Mouse (Mus musculus): ENCODE data around the gene Rag2. TPM values are rescaled to one million over a fixed set of nuclear protein-coding genes. Genes with fewer than 3 reads are reported as not detected.

Gene Rag2
- polyA plus RNA-seq, 1 experiment from 2014 or later, result 0.07 TPM

DNA sequence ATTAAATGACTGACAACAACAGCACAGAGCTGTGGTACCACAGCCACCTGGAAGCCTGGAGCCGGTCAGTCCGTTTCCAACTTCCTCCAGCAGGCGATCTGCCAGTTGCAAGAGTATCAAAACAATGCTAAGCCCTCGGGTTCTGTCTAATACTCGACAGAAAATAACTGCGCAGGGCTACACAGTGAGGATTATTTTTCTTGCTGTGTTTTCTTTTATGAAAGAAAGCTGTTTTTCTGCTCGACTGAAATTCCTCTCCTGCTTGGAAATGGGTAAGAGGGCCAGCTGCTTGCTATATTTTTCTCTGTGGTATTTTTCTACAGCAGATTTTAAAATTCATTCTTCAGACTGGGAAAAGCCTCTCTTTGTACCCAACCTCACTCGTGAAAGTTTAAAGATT, 23.8 kb upstream of the Rag2 start:
- Histone ChIP-seq H3K4me2 (no peak overlapping the region), H3K36me3 (no peaks in the 10 kb centered on the region), H3K27ac (replicated peaks) (peak overlapping the region; percentile 18; the same call in 1 of the 2 replicates), H3K4me1 (replicated peaks) (peaks cover 38% of the 10 kb centered on the region), H3K4me3 (no peak overlapping the region), H3K9ac (no peak overlapping the region), H3K27me3 (no peaks in the 10 kb centered on the region), H3K9me3 (no peaks in the 10 kb centered on the region)
- 31% methylated on average over 8 of the region's 8 CpGs for WGBS
- ATAC-seq (ENCODE audit: low read depth), result no peak

DNA sequence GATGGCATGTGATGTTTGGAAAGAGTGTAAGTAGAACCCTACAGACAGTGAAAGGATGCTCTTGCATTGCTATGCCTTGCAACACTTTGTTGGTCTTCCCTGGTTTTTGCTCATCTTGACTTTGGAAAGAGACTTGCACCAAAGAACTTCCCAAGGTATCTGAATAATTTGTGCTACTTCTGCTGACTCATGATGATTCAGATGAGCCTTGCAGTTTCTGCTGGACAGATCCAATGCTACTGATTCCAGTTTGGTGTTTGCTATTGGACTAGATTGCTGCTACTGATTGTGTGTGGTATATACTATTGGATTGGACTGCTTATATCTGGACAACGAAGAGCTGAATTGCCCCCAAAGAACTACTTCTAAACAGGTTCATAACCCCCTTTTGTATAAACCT, 21.4 kb upstream of the Rag2 start:
- H3K27me3 ChIP-seq, result no peaks in the 10 kb centered on the region
- H3K4me1 ChIP-seq (replicated peaks), result peaks cover 29% of the 10 kb centered on the region
- ATAC-seq (ENCODE audit: low read depth), result no peak
- no peaks in the 10 kb centered on the region for H3K36me3 ChIP-seq
- no peak overlapping the region for H3K9ac ChIP-seq
- H3K27ac ChIP-seq (replicated peaks), result no peak overlapping the region
- H3K4me3 ChIP-seq, result no peak overlapping the region
- WGBS, result 90% methylated on average over 1 of the region's 1 CpGs
- no peaks in the 10 kb centered on the region for H3K9me3 ChIP-seq
- H3K4me2 ChIP-seq, result no peak overlapping the region

DNA sequence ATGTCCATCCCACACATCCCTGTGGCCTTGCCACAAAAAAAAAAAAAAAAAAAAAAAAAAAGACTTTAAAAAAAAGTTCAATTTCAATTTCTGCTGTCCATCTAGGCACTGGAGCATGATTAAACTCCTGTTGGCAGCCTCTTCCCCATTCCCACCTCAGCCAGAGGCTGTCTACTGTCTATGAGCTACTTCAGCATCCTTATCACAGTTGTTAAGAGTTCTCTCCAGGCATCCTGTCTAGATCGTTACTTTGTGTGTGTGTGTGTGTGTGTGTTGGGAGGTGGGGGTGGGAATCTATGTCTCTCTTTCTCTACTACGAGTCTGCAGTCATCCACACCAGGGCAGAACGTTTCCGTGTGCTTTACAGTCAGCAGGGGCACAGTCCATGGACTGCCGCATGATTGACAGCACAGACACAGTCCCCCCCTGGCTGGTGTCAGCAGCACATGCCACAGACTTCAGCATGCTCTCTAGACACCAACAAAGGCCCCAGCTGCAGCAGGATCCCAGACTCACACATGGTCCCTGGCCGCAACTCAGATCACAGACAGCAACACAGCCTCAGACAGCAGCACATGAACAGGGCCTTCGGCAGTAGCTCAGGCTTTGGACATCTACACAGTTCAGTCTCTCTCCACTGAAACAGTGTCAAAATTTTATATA, 16.2 kb upstream of the Rag2 start:
- 40% methylated on average over 7 of the region's 7 CpGs for WGBS
- Histone ChIP-seq H3K9me3 (no peaks in the 10 kb centered on the region), H3K27ac (replicated peaks) (no peak overlapping the region), H3K4me1 (replicated peaks) (peaks cover 5% of the 10 kb centered on the region), H3K4me2 (no peak overlapping the region), H3K36me3 (0 out of 2 replicates have a peak, but pooled peaks cover 4% of the 10 kb centered on the region), H3K4me3 (no peak overlapping the region), H3K27me3 (no peaks in the 10 kb centered on the region), H3K9ac (no peak overlapping the region)
- peak; percentile 87 for ATAC-seq (ENCODE audit: low read depth)

DNA sequence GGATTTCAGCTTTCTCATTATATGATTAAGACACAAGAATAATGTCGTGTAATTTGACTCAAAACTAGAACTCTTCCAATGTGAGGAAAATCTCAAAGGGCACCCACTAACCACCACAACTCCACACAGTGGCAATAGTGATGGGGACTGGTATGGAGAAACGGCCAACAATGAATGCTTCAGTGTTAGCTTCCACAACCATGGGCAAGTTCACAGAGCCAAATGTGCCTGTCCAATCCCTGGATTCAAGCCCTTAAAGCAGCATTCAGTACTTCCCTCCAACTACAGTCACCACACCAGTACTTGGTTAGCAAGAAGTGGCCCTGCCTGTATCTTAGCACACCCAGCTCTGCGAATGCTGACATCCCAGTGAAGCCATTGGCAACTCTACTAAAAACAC, 13.7 kb upstream of the Rag2 start:
- H3K4me2 ChIP-seq, result no peak overlapping the region
- H3K27ac ChIP-seq (replicated peaks), result no peak overlapping the region
- no peak overlapping the region for H3K9ac ChIP-seq
- no peak overlapping the region for H3K4me3 ChIP-seq
- H3K4me1 ChIP-seq (replicated peaks), result peaks cover 13% of the 10 kb centered on the region
- no peak for ATAC-seq (ENCODE audit: low read depth)
- no peaks in the 10 kb centered on the region for H3K27me3 ChIP-seq
- 93% methylated on average over 3 of the region's 3 CpGs for WGBS
- no peaks in the 10 kb centered on the region for H3K9me3 ChIP-seq
- 0 out of 2 replicates have a peak, but pooled peaks cover 4% of the 10 kb centered on the region for H3K36me3 ChIP-seq

DNA sequence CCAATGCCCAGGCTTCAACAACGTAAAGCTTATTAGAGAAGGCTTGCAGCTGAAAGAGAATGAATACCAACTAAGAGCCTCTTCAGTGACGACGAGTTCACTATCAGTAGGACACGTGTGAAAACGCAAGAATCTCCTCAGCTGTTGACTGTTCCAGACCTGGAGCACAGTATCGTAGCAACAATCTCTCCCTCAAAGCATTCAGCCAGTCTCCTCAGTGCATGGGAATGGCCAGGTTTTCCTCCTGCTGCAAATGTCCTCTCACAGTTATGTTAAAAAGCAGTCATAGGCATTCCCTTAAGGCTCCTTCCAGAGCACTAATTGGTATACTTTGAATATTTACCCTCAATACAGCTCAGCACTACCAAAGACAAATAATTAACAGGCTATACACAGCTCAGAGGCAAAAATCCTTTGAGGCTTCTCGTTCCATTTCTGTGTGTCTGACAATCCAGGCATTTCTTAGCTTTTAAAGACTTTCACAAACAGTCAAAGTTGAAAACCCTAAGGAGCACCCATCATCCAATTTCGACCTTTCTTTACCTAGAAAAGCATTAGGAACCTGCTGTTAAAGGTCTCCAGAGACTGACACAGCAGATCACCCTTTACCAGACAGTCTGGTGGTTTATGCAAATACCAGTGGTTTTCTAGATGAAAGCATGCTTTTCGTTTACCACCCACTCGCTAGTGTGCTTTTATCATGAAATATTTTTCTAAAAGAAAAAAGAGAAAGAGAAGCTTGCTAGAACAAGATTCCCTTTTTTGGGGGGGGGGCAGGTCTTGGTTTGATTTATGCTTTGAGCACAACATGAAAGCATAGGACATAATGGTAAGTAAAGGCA, 8.8 kb upstream of the Rag2 start:
- whole genome bisulfite sequencing, result 78% methylated on average over 10 of the region's 10 CpGs
- peak; percentile 15; the same call in 1 of the 2 replicates for ATAC-seq (ENCODE audit: low read depth)

DNA sequence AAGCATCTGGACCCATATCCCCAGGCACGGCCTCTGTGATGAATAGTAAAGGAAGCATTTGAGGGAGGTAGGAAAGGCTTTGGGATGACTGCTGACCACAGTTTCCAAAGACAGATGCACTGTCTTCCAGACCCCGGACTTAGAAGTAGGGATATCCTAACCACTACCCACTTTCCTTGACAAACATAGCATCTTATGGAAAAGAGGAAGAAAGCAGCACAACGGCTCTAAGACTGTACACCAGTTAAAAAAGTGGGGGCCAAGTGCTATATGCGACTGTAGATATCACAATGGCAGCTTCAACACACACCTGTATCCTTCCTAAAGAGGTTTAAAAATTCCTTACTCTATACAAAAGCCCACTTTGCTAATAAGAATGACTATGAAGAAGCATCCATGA, 6.1 kb upstream of the Rag2 start:
- Histone ChIP-seq H3K27me3 (no peaks in the 10 kb centered on the region), H3K4me1 (replicated peaks) (peaks cover 33% of the 10 kb centered on the region), H3K27ac (replicated peaks) (no peak overlapping the region), H3K4me3 (no peak overlapping the region), H3K36me3 (no peaks in the 10 kb centered on the region), H3K4me2 (no peak overlapping the region), H3K9ac (no peak overlapping the region), H3K9me3 (no peaks in the 10 kb centered on the region)
- WGBS, result 74% methylated on average over 4 of the region's 4 CpGs
- ATAC-seq (ENCODE audit: low read depth), result no peak

More for the DNA sequence above, 8.8 kb upstream of the Rag2 start:
- no peaks in the 10 kb centered on the region for H3K27me3 ChIP-seq
- no peaks in the 10 kb centered on the region for H3K36me3 ChIP-seq
- H3K4me1 ChIP-seq (replicated peaks), result peaks cover 25% of the 10 kb centered on the region; the same call in 1 of the 2 replicates
- no peak overlapping the region for H3K9ac ChIP-seq
- H3K4me3 ChIP-seq, result no peak overlapping the region
- H3K4me2 ChIP-seq, result no peak overlapping the region
- no peak overlapping the region for H3K27ac ChIP-seq (replicated peaks)
- H3K9me3 ChIP-seq, result no peaks in the 10 kb centered on the region

DNA sequence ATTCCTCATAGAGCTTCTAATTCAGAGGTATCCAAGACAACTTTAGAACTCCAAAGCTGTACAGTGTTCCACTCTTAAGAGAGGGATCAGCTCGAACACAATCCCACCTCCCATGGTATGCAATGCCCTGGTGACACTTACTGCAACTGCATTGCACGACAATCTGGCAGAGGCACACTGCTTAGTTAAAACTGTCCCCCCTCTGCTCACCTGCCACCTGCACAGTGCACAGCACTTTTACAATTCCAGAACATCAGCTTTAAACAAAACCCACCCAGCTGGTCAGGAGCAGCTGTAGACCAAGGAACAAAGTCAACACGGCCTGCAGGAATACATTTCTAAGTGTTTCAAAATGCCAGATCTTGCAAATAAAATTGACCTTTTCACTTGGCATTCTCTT, 3.6 kb upstream of the Rag2 start:
- 79% methylated on average over 3 of the region's 3 CpGs for WGBS

DNA sequence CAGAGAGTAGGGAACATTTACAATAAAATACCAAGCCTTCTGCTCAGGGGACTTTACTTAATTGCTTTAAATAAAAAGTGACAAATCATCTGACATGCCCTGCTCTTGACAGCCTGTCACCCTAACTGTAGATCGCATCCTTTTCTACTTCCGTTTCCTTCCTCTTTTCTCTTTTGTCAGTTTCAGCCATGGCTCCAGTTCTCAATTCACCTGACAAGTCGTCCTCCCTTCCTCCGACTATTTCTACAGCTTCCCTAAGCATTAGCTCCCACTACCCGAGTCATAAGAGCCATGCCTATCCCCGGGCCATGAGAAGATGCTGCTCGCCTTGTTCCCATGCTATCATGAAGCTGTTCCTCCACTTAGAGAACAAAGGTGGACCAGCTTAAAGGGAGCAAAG, 2.9 kb upstream of the Rag2 start:
- peaks cover 44% of the 10 kb centered on the region for H3K4me1 ChIP-seq (replicated peaks)
- H3K36me3 ChIP-seq, result no peaks in the 10 kb centered on the region
- WGBS, result 62% methylated on average over 7 of the region's 7 CpGs
- no peak overlapping the region for H3K4me3 ChIP-seq
- no peaks in the 10 kb centered on the region for H3K27me3 ChIP-seq
- no peak overlapping the region for H3K9ac ChIP-seq
- H3K9me3 ChIP-seq, result no peaks in the 10 kb centered on the region
- no peak for ATAC-seq (ENCODE audit: low read depth)
- H3K4me2 ChIP-seq, result no peak overlapping the region
- H3K27ac ChIP-seq (replicated peaks), result no peak overlapping the region

More for the DNA sequence above, 3.6 kb upstream of the Rag2 start:
- H3K27ac ChIP-seq (replicated peaks), result no peak overlapping the region
- H3K9ac ChIP-seq, result no peak overlapping the region
- no peak overlapping the region for H3K4me2 ChIP-seq
- no peaks in the 10 kb centered on the region for H3K36me3 ChIP-seq
- no peaks in the 10 kb centered on the region for H3K9me3 ChIP-seq
- no peak for ATAC-seq (ENCODE audit: low read depth)
- H3K4me1 ChIP-seq (replicated peaks), result peaks cover 41% of the 10 kb centered on the region
- no peaks in the 10 kb centered on the region for H3K27me3 ChIP-seq
- H3K4me3 ChIP-seq, result no peak overlapping the region

DNA sequence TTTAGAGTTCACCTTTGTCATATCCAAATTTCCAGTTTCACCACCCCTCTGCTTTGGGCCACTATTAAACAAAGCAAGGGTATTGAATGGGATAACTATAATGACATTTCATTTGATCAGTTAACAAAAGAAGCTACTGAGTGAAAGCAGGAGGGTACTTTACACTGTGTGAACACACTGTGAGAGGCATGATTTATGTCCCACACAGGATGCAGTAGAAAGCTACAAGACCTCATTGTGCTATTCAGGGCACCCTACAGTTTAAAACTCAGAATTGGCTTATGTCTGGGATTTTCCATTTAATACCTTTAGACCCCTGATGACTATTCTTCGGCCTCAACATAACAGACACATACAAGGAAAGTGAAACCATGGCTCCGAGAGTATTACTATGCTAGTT, 1.5 kb upstream of the Rag2 start:
- ATAC-seq (ENCODE audit: low read depth), result no peak
- Histone ChIP-seq H3K4me3 (no peak overlapping the region), H3K4me1 (replicated peaks) (peaks cover 45% of the 10 kb centered on the region), H3K9me3 (no peaks in the 10 kb centered on the region), H3K27me3 (no peaks in the 10 kb centered on the region), H3K27ac (replicated peaks) (no peak overlapping the region), H3K9ac (no peak overlapping the region), H3K4me2 (no peak overlapping the region), H3K36me3 (no peaks in the 10 kb centered on the region)
- WGBS, result 26% methylated on average over 2 of the region's 2 CpGs

DNA sequence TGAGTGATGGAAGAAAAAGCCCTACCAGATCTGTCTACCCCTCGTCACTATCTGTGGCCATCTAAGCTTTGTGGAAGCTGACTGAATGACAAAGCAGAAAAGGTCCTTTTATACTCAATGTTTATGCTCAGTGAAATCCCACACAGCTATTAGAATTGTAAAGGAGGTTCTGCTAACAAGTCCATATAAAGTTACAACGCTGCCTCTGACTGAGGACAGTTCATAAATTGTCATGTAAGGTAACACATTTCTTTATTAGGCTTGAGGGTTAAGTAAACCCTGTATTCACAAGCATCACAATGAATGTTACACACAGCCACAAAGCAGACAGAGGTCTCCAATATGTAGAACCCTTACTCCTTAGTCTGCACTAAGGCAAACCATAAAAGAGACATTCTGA, 507 bp upstream of the Rag2 start:
- H3K27ac ChIP-seq (replicated peaks), result no peak overlapping the region
- H3K27me3 ChIP-seq, result no peaks in the 10 kb centered on the region
- H3K36me3 ChIP-seq, result no peaks in the 10 kb centered on the region
- H3K4me1 ChIP-seq (replicated peaks), result peaks cover 44% of the 10 kb centered on the region
- no peaks in the 10 kb centered on the region for H3K9me3 ChIP-seq
- no peak overlapping the region for H3K4me2 ChIP-seq
- 25% methylated on average over 2 of the region's 2 CpGs for WGBS
- ATAC-seq (ENCODE audit: low read depth), result no peak
- no peak overlapping the region for H3K4me3 ChIP-seq
- no peak overlapping the region for H3K9ac ChIP-seq

DNA sequence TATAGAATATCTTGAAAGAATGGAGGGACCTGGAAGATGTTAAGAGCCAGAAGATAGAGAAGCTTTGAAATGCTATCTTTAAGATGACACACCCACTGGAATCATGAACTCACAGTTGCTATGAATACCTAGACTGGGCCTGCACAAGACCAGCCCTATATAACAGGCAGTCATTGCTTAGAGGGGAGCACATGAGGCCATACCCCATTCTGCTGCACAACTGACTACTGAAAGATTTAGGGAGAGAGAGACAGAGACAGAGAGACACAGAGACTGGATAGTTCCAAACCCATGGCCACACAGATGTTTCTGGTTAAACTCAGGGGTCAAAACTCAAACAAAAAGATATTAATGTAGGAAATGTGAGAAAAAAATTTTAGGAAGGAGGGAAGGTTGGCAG, 2.7 kb downstream of the Rag2 start:
- no peaks in the 10 kb centered on the region for H3K36me3 ChIP-seq
- no peak for ATAC-seq (ENCODE audit: low read depth)
- H3K4me3 ChIP-seq, result no peak overlapping the region
- H3K4me1 ChIP-seq (replicated peaks), result peaks cover 47% of the 10 kb centered on the region
- no peaks in the 10 kb centered on the region for H3K27me3 ChIP-seq
- H3K4me2 ChIP-seq, result peak overlapping the region; percentile 69
- H3K9ac ChIP-seq, result no peak overlapping the region; the same call in 1 of the 2 replicates
- no peak overlapping the region for H3K27ac ChIP-seq (replicated peaks)
- H3K9me3 ChIP-seq, result no peaks in the 10 kb centered on the region

DNA sequence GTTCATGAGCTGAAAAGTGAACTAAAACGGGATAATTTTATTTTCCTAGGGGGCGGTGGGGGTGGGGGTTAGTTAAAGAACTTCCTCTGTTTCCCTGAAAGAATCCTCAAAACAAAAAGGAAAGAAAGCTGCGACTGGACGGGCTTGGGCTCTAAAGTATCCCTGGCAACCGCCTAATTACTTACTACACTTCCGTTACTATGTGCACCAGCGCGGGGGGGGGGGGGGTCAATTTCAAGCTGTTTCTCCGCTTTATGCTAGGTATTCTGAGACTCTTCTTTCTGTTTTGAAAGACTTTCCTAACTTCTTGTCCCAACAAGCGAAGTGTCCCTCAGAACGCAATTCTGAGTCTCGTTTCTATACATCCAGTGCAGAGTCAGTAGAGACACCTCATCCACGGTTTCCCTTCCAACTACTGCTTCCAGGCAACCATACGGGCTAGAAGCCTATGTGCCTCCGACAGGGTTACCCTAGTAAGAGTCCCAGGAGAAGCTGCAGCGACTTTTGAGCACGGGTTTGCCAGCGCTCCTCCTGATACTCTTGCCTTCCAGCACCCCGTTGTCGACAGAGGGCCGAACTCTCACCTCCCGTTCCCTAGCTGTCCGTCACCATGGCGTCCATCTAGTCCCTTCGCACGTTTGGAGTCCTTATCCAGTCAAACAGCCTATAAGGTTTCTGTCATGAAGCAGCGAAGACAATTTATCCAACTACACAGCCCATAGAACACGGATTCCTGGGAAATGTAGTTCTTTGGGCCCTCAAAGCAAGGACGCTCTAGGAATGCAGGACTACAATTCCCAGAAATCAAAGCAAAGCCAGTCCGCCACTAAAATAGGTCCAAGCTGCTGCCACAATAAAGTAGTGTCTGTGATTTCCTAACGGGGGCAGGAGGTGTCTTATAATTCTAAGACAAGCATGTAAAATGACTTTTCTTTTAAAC, 4.0 kb downstream of the Rag2 start:
- no peaks in the 10 kb centered on the region for H3K36me3 ChIP-seq
- H3K9ac ChIP-seq, result peak overlapping the region; percentile 75
- H3K9me3 ChIP-seq, result no peaks in the 10 kb centered on the region
- peak overlapping the region; percentile 69 for H3K4me2 ChIP-seq
- no peaks in the 10 kb centered on the region for H3K27me3 ChIP-seq
- peak overlapping the region; percentile 63 for H3K4me3 ChIP-seq
- peak; percentile 99 for ATAC-seq (ENCODE audit: low read depth)
- 1% methylated on average over 31 of the region's 31 CpGs for WGBS
- peaks cover 40% of the 10 kb centered on the region for H3K4me1 ChIP-seq (replicated peaks)
- H3K27ac ChIP-seq (replicated peaks), result peak overlapping the region; percentile 94

All from neural tube, embryonic 13.5 days (tissue).